Mouse (Mus musculus) B cell, adult 62 days (primary cell): ENCODE data around the gene Ttc39b. TPM values are rescaled to one million over a fixed set of nuclear protein-coding genes. Genes with fewer than 3 reads are reported as not detected.

Source experiments
- total RNA-seq: library from RNA; stranded (reverse); gene quantifications from 4 replicates; pipeline ENCODE4 v1.2.4, GENCODE M21; 2023

Ttc39b gene
- 27.6 to 32.0 TPM (median 29.1 TPM) in 4 replicates for total RNA-seq

DNA sequence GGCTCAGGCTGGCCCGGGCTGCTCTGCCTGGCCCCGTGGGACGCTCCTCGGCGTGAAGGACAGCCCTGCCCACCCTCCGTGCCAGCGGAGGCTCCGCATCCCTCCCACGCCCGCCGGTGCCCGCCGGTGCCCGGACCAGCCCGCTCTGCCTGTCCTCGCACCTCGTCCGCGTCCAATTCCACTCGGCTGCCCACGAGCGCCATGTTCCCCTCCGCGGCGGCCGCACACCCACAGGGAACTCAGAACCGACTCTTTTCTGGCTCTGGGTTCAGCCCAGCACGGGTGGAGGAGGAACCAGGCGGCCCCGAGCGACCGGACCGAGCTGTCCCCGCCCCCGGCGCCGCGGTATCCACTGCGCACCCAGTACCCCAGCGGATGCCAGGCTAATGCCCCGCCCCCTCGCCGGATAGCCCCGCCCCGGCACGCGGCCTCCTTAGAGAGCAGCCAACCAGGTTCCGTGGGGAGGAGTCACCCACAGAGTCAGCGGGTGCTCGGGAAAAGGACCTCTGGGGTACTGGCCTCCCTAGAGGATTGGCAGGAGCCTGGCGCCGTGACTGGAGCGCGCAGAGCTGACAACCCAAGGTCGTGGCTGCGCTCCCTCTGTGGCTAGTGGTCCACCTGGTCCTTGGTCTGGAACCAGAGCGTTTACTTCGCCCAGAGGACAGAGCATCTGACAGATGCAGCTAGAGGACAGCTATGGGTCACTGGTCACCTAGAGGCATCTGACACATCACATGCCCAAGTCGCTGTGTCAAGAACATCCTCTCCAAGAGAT lies at the start of gene Ttc39b:
Gene Ttc39b (minus strand): TSS at position 346 of the 775 bp plus-strand sequence.

Other genes starting within 250 kb of the Ttc39b start
- gene Snapc3, start 93.5 kb upstream of the Ttc39b start, total RNA-seq: 32.8 to 40.7 TPM (median 37.6 TPM) in 4 replicates
- 63.6 to 68.9 TPM (median 65.5 TPM) in 4 replicates for gene Psip1, start 162.2 kb upstream of the Ttc39b start, total RNA-seq
- 7.8 to 10.6 TPM (median 9.0 TPM) in 4 replicates for gene Ccdc171, start 201.3 kb upstream of the Ttc39b start, total RNA-seq